Mouse (Mus musculus) thymus, adult 2 months (tissue): ENCODE data around the gene Tgm1.

Source experiments
- CTCF ChIP-seq: fragments of 200-500 bp; IDR thresholded peaks from 2 replicates; pipeline ENCODE4 v1.5.1; 2012; ENCODE audit warnings: mild to moderate bottlenecking, control low read depth, low read length, moderate library complexity, borderline replicate concordance; ENCODE audit not compliant: control insufficient read depth, poor library complexity, insufficient read depth; ENCODE audit errors: extremely low read depth
- POLR2A ChIP-seq: fragments of 200-500 bp; IDR thresholded peaks from 2 replicates; pipeline ENCODE4 v1.6.1; 2012; ENCODE audit warnings: mild to moderate bottlenecking, low read length, control low read depth, moderate library complexity; ENCODE audit not compliant: control insufficient read depth, poor library complexity, insufficient read depth; ENCODE audit errors: extremely low read depth

DNA sequence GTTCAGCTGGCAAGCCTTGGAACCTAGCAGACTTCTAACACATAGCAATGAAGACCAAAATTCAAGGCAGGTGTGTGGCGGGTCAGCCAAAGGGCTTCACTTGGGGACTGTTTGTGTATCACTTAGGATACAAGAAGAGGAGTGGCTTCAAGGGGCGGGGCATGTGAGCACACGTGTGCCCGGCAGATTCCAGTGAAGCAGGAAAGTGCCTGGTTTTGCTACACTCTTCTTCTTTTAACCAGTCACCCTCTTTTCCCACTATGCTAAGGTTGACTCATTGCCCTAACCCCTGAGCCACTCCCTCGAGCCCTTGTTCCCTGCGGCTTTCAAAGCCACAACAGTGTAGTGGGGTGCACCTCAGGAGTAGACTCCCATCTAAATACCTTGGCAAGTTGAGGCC is 1.2 kb upstream of the Tgm1 start:
- TF ChIP-seq CTCF (no peak), POLR2A (no peak)
